Mouse (Mus musculus): ENCODE results near the gene Gpbp1l1.

Gpbp1l1 gene

GRCm38 (mm10) chr4:116635197-116635596 is 77.7 kb downstream of the Gpbp1l1 start:
- DNase-seq (ENCODE audit: extremely low spot score, low read depth, low spot score), result no peak

- DNase-seq (ENCODE audit: extremely low spot score, low read depth, low spot score), result no peak
Measured at GRCm38 (mm10) chr4:116638821-116639220, 81.4 kb downstream of the Gpbp1l1 start.

DNA sequence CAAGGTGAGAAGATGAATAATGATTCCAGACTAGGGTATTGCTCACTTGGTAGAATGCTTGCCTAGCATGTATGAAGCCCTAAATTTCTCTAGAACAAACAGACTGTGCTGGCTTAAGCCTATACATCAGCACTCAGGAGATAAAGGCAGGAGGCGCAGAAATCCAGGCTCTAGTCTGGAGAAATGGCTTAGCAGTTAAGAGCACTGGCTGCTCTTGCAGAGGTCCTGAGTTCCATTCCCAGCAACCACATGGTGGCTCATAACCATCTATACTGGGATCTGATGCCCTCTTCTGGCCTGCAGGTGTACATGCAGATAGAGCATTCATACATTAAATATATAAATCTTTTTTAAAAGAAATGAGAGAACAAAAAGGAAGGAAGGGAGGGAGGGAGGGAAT is 84.6 kb downstream of the Gpbp1l1 start:
- DNase-seq (ENCODE audit: extremely low spot score, low read depth, low spot score), result no peak

Measured in hindlimb bud, embryonic 11.5 days (tissue).